Mouse (Mus musculus) stomach, embryonic 14.5 days (tissue): ENCODE results near the gene Ptpn14. TPM values are rescaled to one million over a fixed set of nuclear protein-coding genes. Genes with fewer than 3 reads are reported as not detected.

ENCODE experiments used
- ATAC-seq: fragments of 200-750 bp; cut with Nextera tagmentation; 2 replicates; pipeline ENCODE4 v1.8.0; 2017; ENCODE audit warnings: low read depth, moderate TSS enrichment; ENCODE audit not compliant: insufficient number of reproducible peaks, insufficient read depth, low FRiP score
- H3K27ac ChIP-seq: fragments of 300-500 bp; sonication (generic); 2 replicates; pipeline ENCODE4 v1.5.1; 2014; ENCODE audit warnings: mild to moderate bottlenecking, low read length, moderate library complexity, mixed read lengths
- H3K27me3 ChIP-seq: fragments of 300-500 bp; sonication (generic); 2 replicates; pipeline ENCODE4 v1.6.1; 2014; ENCODE audit warnings: low read length, control low read depth, mixed read lengths; ENCODE audit not compliant: control insufficient read depth, insufficient read depth
- H3K36me3 ChIP-seq: fragments of 300-500 bp; sonication (generic); 2 replicates; pipeline ENCODE4 v1.6.1; 2014; ENCODE audit warnings: mild to moderate bottlenecking, control low read depth, low read length, moderate library complexity, mixed read lengths; ENCODE audit not compliant: control insufficient read depth, insufficient read depth
- H3K4me1 ChIP-seq: fragments of 300-500 bp; sonication (generic); 2 replicates; pipeline ENCODE4 v1.6.1; 2014; ENCODE audit warnings: low read length, control low read depth, mixed read lengths; ENCODE audit not compliant: control insufficient read depth, insufficient read depth
- H3K4me2 ChIP-seq: fragments of 300-500 bp; sonication (generic); replicated peaks from 2 replicates; pipeline ENCODE4 v1.6.1; 2014; ENCODE audit warnings: low read depth, low read length, control low read depth
- H3K4me3 ChIP-seq: fragments of 300-500 bp; sonication (generic); 2 replicates; pipeline ENCODE4 v1.5.1; 2014; ENCODE audit warnings: low read depth, low read length, control low read depth
- H3K9ac ChIP-seq: fragments of 300-500 bp; sonication (generic); replicated peaks from 2 replicates; pipeline ENCODE4 v1.6.1; 2014; ENCODE audit warnings: low read depth, mild to moderate bottlenecking, control low read depth, low read length, moderate library complexity, mixed read lengths
- H3K9me3 ChIP-seq: fragments of 300-500 bp; sonication (generic); 2 replicates; pipeline ENCODE4 v1.6.1; 2016; ENCODE audit warnings: low read depth, low read length, control low read depth; ENCODE audit not compliant: control insufficient read depth
- WGBS: fragments of 180-500 bp; shearing (Covaris S2); extraction: QIAGEN DNeasy Blood & Tissue Kit; methylation state at CpG from one replicate; pipeline ENCODE4 v1.1.7; 2014; 5-methylcytosine and 5-hydroxymethylcytosine counted together
- polyA plus RNA-seq: library from polyadenylated mRNA; unstranded; fragments of >200 nt; fragmentation: Nextera tagmentation; extraction: Ambion mirVana; gene quantifications from 2 replicates; pipeline ENCODE4 v1.2.1, GENCODE M21; 2014

Ptpn14 gene
- polyA plus RNA-seq, 1 experiment from 2014 or later, result 14.3 TPM

GRCm38 (mm10) chr1:189834166-189834565 is 106.1 kb downstream of the Ptpn14 start:
- Histone ChIP-seq H3K27me3 (no peaks in the 10 kb centered on the region), H3K4me2 (no peak overlapping the region), H3K36me3 (peaks cover 3% of the 10 kb centered on the region; the same call in 1 of the 2 replicates), H3K4me1 (peaks cover 2% of the 10 kb centered on the region; the same call in 1 of the 2 replicates), H3K27ac (no peak overlapping the region), H3K9ac (no peak overlapping the region), H3K9me3 (no peaks in the 10 kb centered on the region), H3K4me3 (no peak overlapping the region)
- WGBS, result 73% methylated on average over 13 of the region's 13 CpGs
- ATAC-seq, result no peak

- Histone ChIP-seq H3K36me3 (peaks cover 44% of the 10 kb centered on the region), H3K4me3 (no peak overlapping the region)
- no peak for ATAC-seq
These were observed 118.3 kb downstream of the Ptpn14 start for GRCm38 (mm10) chr1:189846319-189846718.

GRCm38 (mm10) chr1:189849550-189849949 is 121.5 kb downstream of the Ptpn14 start:
- Histone ChIP-seq H3K4me3 (no peak overlapping the region), H3K36me3 (peaks cover 37% of the 10 kb centered on the region), H3K27me3 (no peaks in the 10 kb centered on the region), H3K4me2 (no peak overlapping the region), H3K9ac (no peak overlapping the region), H3K4me1 (no peaks in the 10 kb centered on the region), H3K27ac (no peak overlapping the region), H3K9me3 (no peaks in the 10 kb centered on the region)
- 76% methylated on average over 11 of the region's 11 CpGs for WGBS
- ATAC-seq, result no peak

More at GRCm38 (mm10) chr1:189846319-189846718, 118.3 kb downstream of the Ptpn14 start:
- H3K9me3 ChIP-seq, result no peaks in the 10 kb centered on the region
- no peaks in the 10 kb centered on the region for H3K27me3 ChIP-seq
- H3K9ac ChIP-seq, result no peak overlapping the region
- 89% methylated on average over 2 of the region's 2 CpGs for WGBS
- H3K27ac ChIP-seq, result no peak overlapping the region
- no peaks in the 10 kb centered on the region for H3K4me1 ChIP-seq
- H3K4me2 ChIP-seq, result no peak overlapping the region

GRCm38 (mm10) chr1:189852051-189852450 is 124.0 kb downstream of the Ptpn14 start:
- no peak overlapping the region for H3K4me3 ChIP-seq
- H3K27ac ChIP-seq, result no peak overlapping the region
- H3K36me3 ChIP-seq, result peaks cover 35% of the 10 kb centered on the region
- H3K4me2 ChIP-seq, result no peak overlapping the region
- no peaks in the 10 kb centered on the region for H3K4me1 ChIP-seq
- 67% methylated on average over 5 of the region's 5 CpGs for WGBS
- ATAC-seq, result no peak
- no peaks in the 10 kb centered on the region for H3K27me3 ChIP-seq
- H3K9ac ChIP-seq, result no peak overlapping the region
- H3K9me3 ChIP-seq, result no peaks in the 10 kb centered on the region

DNA sequence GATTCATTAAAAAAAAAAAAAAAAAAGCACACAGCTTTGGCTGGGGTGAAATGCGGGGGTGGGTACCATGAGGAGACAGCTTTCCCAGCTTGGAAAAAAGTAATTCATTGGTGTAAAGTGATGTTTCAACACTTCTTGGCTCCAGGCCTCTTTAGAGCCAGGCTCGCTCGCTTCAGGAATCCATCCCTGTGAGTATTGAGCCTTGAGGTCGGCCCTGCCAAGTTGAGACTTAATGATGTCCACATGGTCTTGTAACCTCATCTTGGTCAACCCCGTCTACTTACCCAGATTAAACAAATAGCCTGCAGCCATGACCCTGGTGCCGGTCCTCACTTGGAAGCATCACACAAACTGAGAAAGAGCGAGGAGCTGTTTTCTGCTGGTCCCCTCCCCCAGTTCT is 124.4 kb downstream of the Ptpn14 start:
- H3K4me1 ChIP-seq, result no peaks in the 10 kb centered on the region
- no peak overlapping the region for H3K4me3 ChIP-seq
- H3K4me2 ChIP-seq, result no peak overlapping the region
- no peak overlapping the region for H3K9ac ChIP-seq
- no peaks in the 10 kb centered on the region for H3K9me3 ChIP-seq
- WGBS, result 73% methylated on average over 7 of the region's 7 CpGs
- H3K27ac ChIP-seq, result no peak overlapping the region; the same call in 1 of the 2 replicates
- H3K36me3 ChIP-seq, result peaks cover 36% of the 10 kb centered on the region
- no peak for ATAC-seq
- H3K27me3 ChIP-seq, result no peaks in the 10 kb centered on the region

GRCm38 (mm10) chr1:189854646-189855045 is 126.6 kb downstream of the Ptpn14 start:
- no peaks in the 10 kb centered on the region for H3K27me3 ChIP-seq
- no peak overlapping the region for H3K27ac ChIP-seq
- H3K9ac ChIP-seq, result no peak overlapping the region
- H3K4me2 ChIP-seq, result no peak overlapping the region
- H3K9me3 ChIP-seq, result no peaks in the 10 kb centered on the region
- no peak for ATAC-seq
- H3K36me3 ChIP-seq, result peaks cover 30% of the 10 kb centered on the region
- WGBS, result 60% methylated on average over 13 of the region's 13 CpGs
- no peaks in the 10 kb centered on the region for H3K4me1 ChIP-seq
- H3K4me3 ChIP-seq, result no peak overlapping the region

DNA sequence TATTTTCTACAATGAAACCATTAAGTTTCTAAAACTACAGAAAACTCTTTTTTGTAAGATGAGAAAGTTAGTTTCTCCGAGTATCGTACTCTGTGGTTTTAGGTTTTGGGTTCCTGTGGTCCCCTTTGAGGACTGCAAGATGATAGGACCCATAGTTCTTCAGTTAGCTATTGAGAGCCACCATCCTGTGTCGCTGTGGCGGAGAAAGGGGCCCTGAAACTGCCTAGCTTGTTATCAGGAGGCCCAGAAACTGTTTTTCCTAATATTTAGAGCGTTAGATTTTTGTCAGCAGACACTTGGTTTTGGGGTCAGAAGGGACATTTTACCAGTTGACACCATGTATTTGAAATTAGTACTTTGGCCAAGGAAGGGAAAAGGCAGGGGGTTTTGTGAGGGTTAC is 127.7 kb downstream of the Ptpn14 start:
- 94% methylated on average over 5 of the region's 5 CpGs for WGBS
- H3K4me1 ChIP-seq, result no peaks in the 10 kb centered on the region
- no peak for ATAC-seq
- H3K4me3 ChIP-seq, result no peak overlapping the region
- no peaks in the 10 kb centered on the region for H3K27me3 ChIP-seq
- H3K4me2 ChIP-seq, result no peak overlapping the region
- H3K9ac ChIP-seq, result no peak overlapping the region
- H3K27ac ChIP-seq, result no peak overlapping the region
- H3K9me3 ChIP-seq, result no peaks in the 10 kb centered on the region
- H3K36me3 ChIP-seq, result peaks cover 21% of the 10 kb centered on the region

DNA sequence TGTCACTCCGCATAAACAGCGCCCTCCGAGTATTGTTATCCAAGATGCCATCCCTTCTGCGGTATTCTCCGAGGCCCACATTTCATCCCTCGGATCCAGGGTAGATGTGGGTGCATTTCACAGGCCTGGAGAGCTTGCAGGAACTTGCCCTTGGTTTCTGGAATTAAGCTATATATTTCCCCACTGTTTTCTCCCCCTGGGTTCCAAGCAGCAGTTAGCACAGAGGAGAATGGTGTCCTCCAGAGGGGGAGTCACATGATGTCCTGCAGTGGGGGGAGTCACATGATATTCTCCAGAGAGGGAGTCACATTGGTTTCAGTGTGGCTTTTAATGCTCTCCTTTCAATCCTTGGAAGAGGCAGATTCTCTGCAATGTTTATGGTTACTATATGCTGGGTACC is 130.3 kb downstream of the Ptpn14 start:
- WGBS, result 91% methylated on average over 6 of the region's 6 CpGs
- no peak for ATAC-seq

More for the DNA sequence above, 130.3 kb downstream of the Ptpn14 start:
- Histone ChIP-seq H3K4me2 (no peak overlapping the region), H3K9ac (no peak overlapping the region), H3K9me3 (no peaks in the 10 kb centered on the region), H3K27me3 (no peaks in the 10 kb centered on the region), H3K4me1 (no peaks in the 10 kb centered on the region), H3K36me3 (peaks cover 14% of the 10 kb centered on the region; the same call in 1 of the 2 replicates), H3K4me3 (no peak overlapping the region), H3K27ac (no peak overlapping the region)
